ENCODE assay signal across 7 mouse cellular contexts in the genomic region with DNA sequence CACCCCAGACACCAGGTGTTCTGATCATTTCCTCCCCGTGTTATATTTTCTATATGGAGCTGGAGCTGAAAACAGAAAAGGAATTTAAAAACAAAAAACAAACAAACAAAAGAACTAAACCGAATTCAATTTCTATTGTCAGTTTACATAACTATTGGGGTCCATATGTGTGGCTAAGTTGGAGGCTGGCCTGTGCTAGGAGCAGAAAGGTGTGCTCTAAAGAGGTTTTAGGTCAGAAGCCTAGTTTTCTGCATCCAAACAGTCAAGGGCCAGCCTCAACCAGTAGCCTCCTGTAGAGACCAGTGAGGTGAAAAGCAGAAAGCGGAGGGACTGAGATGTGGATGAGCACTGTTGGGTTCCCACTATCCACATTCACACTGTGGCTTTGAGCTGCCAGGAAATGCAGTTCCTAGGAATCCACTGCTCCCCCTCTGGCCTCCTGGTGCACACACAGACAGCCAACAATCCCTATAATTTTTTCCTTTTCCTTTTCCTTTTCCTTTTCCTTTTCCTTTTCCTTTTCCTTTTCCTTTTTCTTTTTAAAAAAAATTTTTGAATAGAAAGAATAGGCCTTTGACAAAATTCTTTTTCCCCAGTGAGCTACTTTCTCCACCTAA. TPM values are rescaled to one million over a fixed set of nuclear protein-coding genes. Genes with fewer than 3 reads are reported as not detected.
DNase-seq lines count a peak whose midpoint lies in the region; ATAC-seq and TF ChIP-seq lines count a peak whose summit lies in the region.

No protein-coding gene starts in this region.

- no peak for DNase-seq in midbrain, embryonic 10.5 days (ENCODE audit: low spot score)
- DNase-seq in natural killer cell, adult 2 months (ENCODE audit: low spot score in 2 of 2): no peak
- DNase-seq in testis, postnatal 14 days (ENCODE audit: low spot score): no peak

- H3K4me3 ChIP-seq in megakaryocyte, embryonic 14.5 days (replicated peaks): peak overlapping the region; percentile 93
- H3K4me3 ChIP-seq in cortical plate, adult 2 months (ENCODE audit: insufficient read depth, low read length): peak overlapping the region; percentile 92; the same call in 1 of the 2 replicates
- peak overlapping the region; percentile 67 for H3K4me3 ChIP-seq in hindbrain, embryonic 13.5 days
- peak overlapping the region; percentile 67 for H3K4me3 ChIP-seq in midbrain, embryonic 10.5 days

- peak overlapping the region; percentile 81 for H3K4me2 ChIP-seq in hindbrain, embryonic 13.5 days

- peak overlapping the region; percentile 81 for H3K9ac ChIP-seq in hindbrain, embryonic 13.5 days

- H3K9me3 ChIP-seq in megakaryocyte, embryonic 14.5 days: no peaks in the 10 kb centered on the region
- no peaks in the 10 kb centered on the region for H3K9me3 ChIP-seq in hindbrain, embryonic 13.5 days
- 0 out of 2 replicates have a peak, but pooled peaks cover 8% of the 10 kb centered on the region for H3K9me3 ChIP-seq in midbrain, embryonic 10.5 days (replicated peaks)

- peaks cover 23% of the 10 kb centered on the region for H3K4me1 ChIP-seq in megakaryocyte, embryonic 14.5 days
- H3K4me1 ChIP-seq in cortical plate, adult 2 months (ENCODE audit: control insufficient read depth, insufficient read depth, low read length): no peaks in the 10 kb centered on the region
- peaks cover 18% of the 10 kb centered on the region for H3K4me1 ChIP-seq in hindbrain, embryonic 13.5 days (replicated peaks)
- H3K4me1 ChIP-seq in midbrain, embryonic 10.5 days: peaks cover 9% of the 10 kb centered on the region

- no peak for ATAC-seq in megakaryocyte, adult 5-6 weeks (ENCODE audit: poor library complexity, severe bottlenecking)
- ATAC-seq in hindbrain, embryonic 13.5 days (ENCODE audit: low FRiP score): no peak

- H3K27ac ChIP-seq in cortical plate, adult 2 months (ENCODE audit: insufficient read depth, low read length): no peak overlapping the region
- no peak overlapping the region for H3K27ac ChIP-seq in hindbrain, embryonic 13.5 days
- peak overlapping the region; percentile 81 for H3K27ac ChIP-seq in midbrain, embryonic 10.5 days (replicated peaks)

- WGBS in hindbrain, embryonic 13.5 days: 17% methylated on average over 3 of the region's 3 CpGs
- 20% methylated on average over 3 of the region's 3 CpGs for WGBS in midbrain, embryonic 10.5 days

- no peak for TF ChIP-seq POLR2A in cortical plate, adult 2 months (IDR thresholded peaks at IDR 0.05; ENCODE audit: extremely low read depth, insufficient read depth, low read length)

- peaks cover 2% of the 10 kb centered on the region for H3K27me3 ChIP-seq in megakaryocyte, embryonic 14.5 days (replicated peaks)
- H3K27me3 ChIP-seq in hindbrain, embryonic 13.5 days: no peaks in the 10 kb centered on the region
- H3K27me3 ChIP-seq in midbrain, embryonic 10.5 days (ENCODE audit: low read depth, poor library complexity, severe bottlenecking): no peaks in the 10 kb centered on the region

- H3K36me3 ChIP-seq in megakaryocyte, embryonic 14.5 days (replicated peaks; ENCODE audit: low read length): peaks cover 16% of the 10 kb centered on the region
- H3K36me3 ChIP-seq in hindbrain, embryonic 13.5 days: no peaks in the 10 kb centered on the region
- peaks cover 29% of the 10 kb centered on the region for H3K36me3 ChIP-seq in midbrain, embryonic 10.5 days

- TF ChIP-seq CTCF in cortical plate, adult 2 months (IDR thresholded peaks at IDR 0.05; ENCODE audit: extremely low read depth, insufficient read depth, low read length): no peak

RNA-seq across cellular contexts. Expression of a gene that starts 1.0 kb away (rescaled TPM):
- polyA plus RNA-seq in megakaryocyte, embryonic 14.5 days (2012; ENCODE audit: insufficient read depth, low replicate concordance): 0.68 TPM in 1 of 2 replicates, not detected in the other
- 10.3 and 10.6 TPM in 2 replicates for total RNA-seq in megakaryocyte, adult 5-6 weeks (2015)
- 7.8 and 8.7 TPM in 2 replicates for total RNA-seq in megakaryocyte, adult 5-6 weeks (2017)
- 13.7 and 14.1 TPM in 2 replicates for polyA plus RNA-seq in cortical plate, adult 2 months (2012; rRNA removed)
- polyA plus RNA-seq in hindbrain, embryonic 13.5 days (2015; fragmentation: Nextera tagmentation; extraction: Ambion mirVana): 14.5 and 15.0 TPM in 2 replicates
- polyA plus RNA-seq in midbrain, embryonic 10.5 days (2016; fragmentation: Nextera tagmentation; extraction: Ambion mirVana): 14.6 and 17.2 TPM in 2 replicates

RNA-seq across cellular contexts. Expression of a gene that starts 26.6 kb away (rescaled TPM):
- not detected in 2 replicates for polyA plus RNA-seq in megakaryocyte, embryonic 14.5 days (2012; ENCODE audit: insufficient read depth, low replicate concordance)
- not detected in 2 replicates for total RNA-seq in megakaryocyte, adult 5-6 weeks (2015)
- not detected in 2 replicates for total RNA-seq in megakaryocyte, adult 5-6 weeks (2017)
- not detected in 2 replicates for polyA plus RNA-seq in cortical plate, adult 2 months (2012; rRNA removed)
- not detected in 2 replicates for polyA plus RNA-seq in hindbrain, embryonic 13.5 days (2015; fragmentation: Nextera tagmentation; extraction: Ambion mirVana)
- not detected in 2 replicates for polyA plus RNA-seq in midbrain, embryonic 10.5 days (2016; fragmentation: Nextera tagmentation; extraction: Ambion mirVana)

RNA-seq across cellular contexts. Expression of a gene that starts 33.0 kb away (rescaled TPM):
- 0.08 TPM in 1 of 2 replicates, not detected in the other for polyA plus RNA-seq in megakaryocyte, embryonic 14.5 days (2012; ENCODE audit: insufficient read depth, low replicate concordance)
- total RNA-seq in megakaryocyte, adult 5-6 weeks (2015): 4.6 and 10.9 TPM in 2 replicates
- 4.7 and 8.2 TPM in 2 replicates for total RNA-seq in megakaryocyte, adult 5-6 weeks (2017)
- polyA plus RNA-seq in cortical plate, adult 2 months (2012; rRNA removed): 16.3 and 17.9 TPM in 2 replicates
- 22.9 and 24.4 TPM in 2 replicates for polyA plus RNA-seq in hindbrain, embryonic 13.5 days (2015; fragmentation: Nextera tagmentation; extraction: Ambion mirVana)
- polyA plus RNA-seq in midbrain, embryonic 10.5 days (2016; fragmentation: Nextera tagmentation; extraction: Ambion mirVana): 12.4 and 15.4 TPM in 2 replicates

Comparison
In these comparisons a context has a peak if more than half of its experiments do, and no peak if none do; other contexts are left out.
1. RNA of a gene that starts 33.0 kb away (polyA plus RNA-seq): 22.9 to 24.4 TPM in hindbrain, embryonic 13.5 days, 16.3 to 17.9 TPM in cortical plate, adult 2 months and 12.4 to 15.4 TPM in midbrain, embryonic 10.5 days; 0.08 TPM in megakaryocyte, embryonic 14.5 days; every median in the first group is over 10 times any median in the second.
2. Peak in every context shown above with its lines, with median percentiles within 50 percentile points of each other: H3K4me3 ChIP-seq.